Mouse (Mus musculus): ENCODE measurements at regions not wholly inside any gene's neighbourhood (a gene's known extent, or its start where the extent isn't known, plus 50 kb on each side); places are given as distances from the start of the nearest gene placed in this dataset.

DNA sequence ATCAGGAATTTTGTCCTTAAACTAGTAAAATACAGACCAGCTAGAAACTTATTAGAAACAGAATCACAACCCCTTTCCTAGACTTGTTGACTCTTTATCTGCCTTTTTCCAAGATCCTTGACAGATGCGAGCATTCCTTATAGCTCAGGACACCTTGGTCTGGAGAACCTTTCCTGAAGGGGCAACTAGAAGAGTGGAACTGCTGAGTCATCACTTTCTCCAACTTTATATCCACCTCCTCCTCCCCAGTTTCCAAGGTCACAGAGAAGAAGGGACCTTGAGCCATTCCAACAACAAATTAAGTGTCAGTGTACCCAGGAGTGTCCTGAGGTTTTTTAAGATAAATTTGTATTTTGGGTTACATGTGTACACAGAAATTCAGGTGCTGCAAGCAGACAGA, 111.5 kb upstream of the Aco1 start:
- no peak overlapping the region for H3K27ac ChIP-seq
- H3K4me2 ChIP-seq (replicated peaks), result no peak overlapping the region
- 98% methylated on average over 1 of the region's 1 CpGs for WGBS
- no peaks in the 10 kb centered on the region for H3K9me3 ChIP-seq
- H3K4me1 ChIP-seq, result no peaks in the 10 kb centered on the region
- H3K9ac ChIP-seq, result no peak overlapping the region
- no peak overlapping the region for H3K4me3 ChIP-seq
- no peak for ATAC-seq (ENCODE audit: insufficient number of reproducible peaks, insufficient read depth, low FRiP score, low TSS enrichment)
- no peaks in the 10 kb centered on the region for H3K27me3 ChIP-seq
- no peaks in the 10 kb centered on the region for H3K36me3 ChIP-seq

GRCm38 (mm10) chr4:40047846-40048245, 95.0 kb upstream of the Aco1 start:
- H3K9me3 ChIP-seq, result no peaks in the 10 kb centered on the region
- no peak overlapping the region for H3K27ac ChIP-seq
- H3K27me3 ChIP-seq, result no peaks in the 10 kb centered on the region
- H3K9ac ChIP-seq, result no peak overlapping the region
- H3K4me1 ChIP-seq, result no peaks in the 10 kb centered on the region
- H3K36me3 ChIP-seq, result no peaks in the 10 kb centered on the region
- H3K4me3 ChIP-seq, result no peak overlapping the region
- ATAC-seq (ENCODE audit: insufficient number of reproducible peaks, insufficient read depth, low FRiP score, low TSS enrichment), result no peak
- 96% methylated on average over 10 of the region's 10 CpGs for WGBS
- H3K4me2 ChIP-seq (replicated peaks), result no peak overlapping the region

DNA sequence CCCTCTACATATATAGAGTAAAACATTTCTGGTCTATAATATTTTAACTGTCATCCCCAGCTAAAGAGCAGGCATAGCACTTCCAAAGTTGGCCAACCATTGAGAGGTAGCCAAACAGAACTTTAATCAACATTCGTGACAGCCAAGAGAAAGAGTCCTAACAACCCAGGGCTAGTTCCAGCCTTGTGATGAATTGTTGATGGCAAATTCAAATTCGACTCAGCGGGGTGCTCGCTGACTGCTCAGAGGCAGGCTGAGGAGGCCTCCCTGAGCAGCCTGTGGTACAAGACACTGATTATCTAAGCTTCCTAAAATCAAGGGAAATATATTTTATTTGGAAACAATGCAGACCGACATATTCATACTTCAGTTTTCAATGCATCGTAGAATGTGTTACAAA, 93.8 kb upstream of the Aco1 start:
- 74% methylated on average over 6 of the region's 6 CpGs for WGBS
- no peaks in the 10 kb centered on the region for H3K4me1 ChIP-seq

GRCm38 (mm10) chr4:40051848-40052247, 91.0 kb upstream of the Aco1 start:
- Histone ChIP-seq H3K27me3 (no peaks in the 10 kb centered on the region), H3K9me3 (no peaks in the 10 kb centered on the region), H3K4me2 (replicated peaks) (no peak overlapping the region), H3K9ac (no peak overlapping the region), H3K4me1 (no peaks in the 10 kb centered on the region), H3K36me3 (no peaks in the 10 kb centered on the region), H3K4me3 (no peak overlapping the region), H3K27ac (no peak overlapping the region)
- no peak for ATAC-seq (ENCODE audit: insufficient number of reproducible peaks, insufficient read depth, low FRiP score, low TSS enrichment)
- WGBS, result 86% methylated on average over 4 of the region's 4 CpGs

More for the DNA sequence above, 93.8 kb upstream of the Aco1 start:
- H3K36me3 ChIP-seq, result no peaks in the 10 kb centered on the region
- H3K9me3 ChIP-seq, result no peaks in the 10 kb centered on the region
- no peak overlapping the region for H3K4me2 ChIP-seq (replicated peaks)
- no peak overlapping the region for H3K4me3 ChIP-seq
- no peak for ATAC-seq (ENCODE audit: insufficient number of reproducible peaks, insufficient read depth, low FRiP score, low TSS enrichment)
- H3K27me3 ChIP-seq, result no peaks in the 10 kb centered on the region
- H3K9ac ChIP-seq, result no peak overlapping the region
- H3K27ac ChIP-seq, result no peak overlapping the region

DNA sequence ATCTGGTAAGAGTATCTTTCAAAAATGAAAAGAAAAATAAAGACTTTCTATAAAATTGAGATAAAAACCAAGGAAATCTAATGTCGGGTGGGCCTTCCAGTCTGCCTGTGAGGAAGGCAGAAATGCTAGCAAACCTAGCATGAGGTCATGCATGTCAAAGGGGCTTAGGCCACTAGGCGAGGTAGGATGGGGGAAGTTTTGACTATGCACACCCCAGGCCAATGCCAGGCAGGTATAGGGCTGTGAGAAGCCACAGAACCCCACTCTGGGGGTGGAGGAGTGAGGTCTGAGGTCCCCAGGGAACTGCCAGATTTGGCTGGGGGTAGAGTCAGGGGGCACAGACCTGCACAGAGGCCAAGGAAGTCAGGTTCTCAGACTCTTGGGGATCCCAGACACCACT, 89.5 kb upstream of the Aco1 start:
- 85% methylated on average over 2 of the region's 2 CpGs for WGBS
- Histone ChIP-seq H3K4me2 (replicated peaks) (no peak overlapping the region), H3K4me1 (no peaks in the 10 kb centered on the region), H3K9me3 (no peaks in the 10 kb centered on the region), H3K4me3 (no peak overlapping the region), H3K9ac (no peak overlapping the region), H3K27me3 (no peaks in the 10 kb centered on the region), H3K36me3 (no peaks in the 10 kb centered on the region), H3K27ac (no peak overlapping the region)
- ATAC-seq (ENCODE audit: insufficient number of reproducible peaks, insufficient read depth, low FRiP score, low TSS enrichment), result 0 out of 2 replicates have a peak, but pooled peaks have one; percentile 60

DNA sequence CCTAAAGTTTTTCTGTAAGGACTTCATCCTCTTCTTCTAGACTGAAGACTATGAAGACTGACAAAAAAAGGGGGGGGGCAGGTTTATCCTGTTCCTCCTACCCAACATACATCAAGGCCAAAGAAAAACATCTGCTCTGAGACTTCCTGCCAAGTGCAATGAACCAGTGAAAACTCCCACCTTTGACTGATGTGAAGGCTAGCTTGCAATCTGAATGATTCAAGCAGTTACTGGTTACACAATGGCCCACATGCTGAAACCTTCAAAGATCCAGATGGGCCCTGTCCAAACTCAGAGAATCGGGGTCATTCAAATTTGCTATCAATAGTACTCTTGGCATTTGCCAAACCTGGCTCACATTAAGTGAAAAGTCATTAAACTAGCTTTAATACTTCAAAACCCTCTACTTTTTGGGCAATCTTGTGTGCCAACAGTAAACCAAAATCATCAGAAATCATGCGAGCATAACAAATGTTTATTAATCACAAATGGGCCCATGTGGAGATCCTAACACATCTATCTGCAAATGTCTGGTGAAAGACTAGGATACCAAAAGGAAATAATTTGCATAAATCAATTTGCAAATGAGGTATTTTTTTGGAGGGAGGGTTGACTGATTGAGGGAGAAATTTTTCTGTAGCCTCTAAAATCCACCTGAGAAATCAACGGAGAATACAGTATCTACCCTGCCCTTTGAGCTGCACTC, 79.0 kb upstream of the Aco1 start:
- no peaks in the 10 kb centered on the region for H3K9me3 ChIP-seq
- no peak for ATAC-seq (ENCODE audit: insufficient number of reproducible peaks, insufficient read depth, low FRiP score, low TSS enrichment)
- H3K27ac ChIP-seq, result no peak overlapping the region
- H3K36me3 ChIP-seq, result no peaks in the 10 kb centered on the region
- no peak overlapping the region for H3K4me2 ChIP-seq (replicated peaks)
- H3K4me1 ChIP-seq, result no peaks in the 10 kb centered on the region
- no peak overlapping the region for H3K4me3 ChIP-seq
- 79% methylated on average over 3 of the region's 3 CpGs for WGBS
- H3K9ac ChIP-seq, result no peak overlapping the region
- no peaks in the 10 kb centered on the region for H3K27me3 ChIP-seq

GRCm38 (mm10) chr4:40064457-40064836, 78.4 kb upstream of the Aco1 start:
- WGBS, result 69% methylated on average over 9 of the region's 9 CpGs
- no peak overlapping the region for H3K4me2 ChIP-seq (replicated peaks)
- H3K9ac ChIP-seq, result no peak overlapping the region
- H3K27me3 ChIP-seq, result no peaks in the 10 kb centered on the region
- no peak for ATAC-seq (ENCODE audit: insufficient number of reproducible peaks, insufficient read depth, low FRiP score, low TSS enrichment)
- no peaks in the 10 kb centered on the region for H3K9me3 ChIP-seq
- no peaks in the 10 kb centered on the region for H3K36me3 ChIP-seq
- no peak overlapping the region for H3K4me3 ChIP-seq
- no peak overlapping the region for H3K27ac ChIP-seq
- H3K4me1 ChIP-seq, result no peaks in the 10 kb centered on the region

DNA sequence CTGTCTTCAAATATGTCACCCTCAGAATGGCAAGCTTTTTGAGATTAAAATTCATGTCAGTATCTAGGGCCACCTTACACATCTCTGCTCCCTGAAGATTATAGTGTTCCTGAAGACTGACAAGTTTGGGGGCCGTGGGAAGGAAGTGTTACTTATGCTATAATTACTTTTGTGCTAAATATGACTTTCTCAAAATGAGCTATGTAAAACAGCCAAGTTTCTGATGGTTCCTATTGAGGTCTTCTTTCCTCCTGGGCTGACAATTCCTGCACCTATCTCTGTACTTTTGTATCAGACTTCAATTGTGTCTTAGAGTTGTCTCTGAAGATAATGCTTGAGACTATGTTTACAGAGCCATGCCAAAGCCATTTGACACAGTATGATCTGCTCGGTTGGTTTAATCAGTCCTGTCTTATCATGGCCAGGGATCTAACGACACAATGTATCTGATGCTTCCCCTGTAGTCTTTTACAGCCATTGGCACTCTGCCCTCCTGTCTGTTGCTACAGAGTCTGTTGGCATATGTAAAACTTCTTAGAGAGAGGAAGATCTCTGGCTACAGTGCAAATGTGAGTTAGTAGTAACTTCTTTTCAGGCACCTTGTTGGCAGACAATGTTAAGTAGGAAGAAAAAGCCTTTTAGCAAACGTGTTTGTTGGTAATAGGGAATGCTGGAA, 71.8 kb upstream of the Aco1 start:
- Histone ChIP-seq H3K4me1 (no peaks in the 10 kb centered on the region), H3K4me3 (no peak overlapping the region), H3K36me3 (no peaks in the 10 kb centered on the region), H3K9me3 (no peaks in the 10 kb centered on the region), H3K9ac (no peak overlapping the region), H3K4me2 (replicated peaks) (no peak overlapping the region), H3K27ac (no peak overlapping the region), H3K27me3 (no peaks in the 10 kb centered on the region)
- 69% methylated on average over 4 of the region's 4 CpGs for WGBS
- ATAC-seq (ENCODE audit: insufficient number of reproducible peaks, insufficient read depth, low FRiP score, low TSS enrichment), result no peak

GRCm38 (mm10) chr4:40081035-40081434, 61.8 kb upstream of the Aco1 start:
- no peak for ATAC-seq (ENCODE audit: insufficient number of reproducible peaks, insufficient read depth, low FRiP score, low TSS enrichment)

DNA sequence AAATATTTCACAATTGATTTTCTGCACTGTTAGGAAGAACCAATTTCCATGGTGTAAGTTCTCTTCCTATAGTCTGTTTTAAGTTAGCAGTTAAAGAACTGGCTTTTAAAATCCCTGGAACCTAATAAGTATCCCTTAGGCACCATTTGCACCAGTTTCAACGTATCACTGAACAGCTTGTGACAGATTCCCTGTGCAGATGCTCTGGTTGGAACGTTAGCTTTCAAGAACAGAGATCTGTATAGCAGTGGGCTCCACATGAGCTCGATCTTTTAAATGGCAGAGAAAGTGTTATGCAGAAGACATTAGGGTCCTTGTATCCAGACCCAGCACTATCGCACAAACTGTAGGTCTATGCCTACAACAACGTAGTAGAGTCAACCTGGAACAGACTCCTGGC, 52.6 kb upstream of the Aco1 start:
- no peak overlapping the region for H3K9ac ChIP-seq
- no peaks in the 10 kb centered on the region for H3K27me3 ChIP-seq
- H3K36me3 ChIP-seq, result no peaks in the 10 kb centered on the region
- H3K27ac ChIP-seq, result no peak overlapping the region
- H3K4me1 ChIP-seq, result no peaks in the 10 kb centered on the region
- H3K9me3 ChIP-seq, result no peaks in the 10 kb centered on the region
- 74% methylated on average over 5 of the region's 5 CpGs for WGBS
- no peak overlapping the region for H3K4me3 ChIP-seq
- no peak for ATAC-seq (ENCODE audit: insufficient number of reproducible peaks, insufficient read depth, low FRiP score, low TSS enrichment)
- no peak overlapping the region for H3K4me2 ChIP-seq (replicated peaks)

More at GRCm38 (mm10) chr4:40081035-40081434, 61.8 kb upstream of the Aco1 start:
- Histone ChIP-seq H3K9me3 (no peaks in the 10 kb centered on the region), H3K4me2 (replicated peaks) (no peak overlapping the region), H3K36me3 (no peaks in the 10 kb centered on the region), H3K9ac (no peak overlapping the region), H3K27ac (no peak overlapping the region), H3K4me1 (no peaks in the 10 kb centered on the region), H3K27me3 (no peaks in the 10 kb centered on the region), H3K4me3 (no peak overlapping the region)
- WGBS, result 68% methylated on average over 3 of the region's 3 CpGs

All from embryonic facial prominence, embryonic 12.5 days (tissue).